Mouse (Mus musculus) testis, adult 2 months (tissue): ENCODE measurements around the gene Gm43191.

Source experiments
- CTCF ChIP-seq: fragments of 200-500 bp; IDR thresholded peaks from 2 replicates; pipeline ENCODE4 v1.5.1; 2012; ENCODE audit warnings: low read depth, mild to moderate bottlenecking, inconsistent platforms, low read length, moderate library complexity; ENCODE audit not compliant: control insufficient read depth, insufficient read depth, insufficient replicate concordance
- POLR2A ChIP-seq: fragments of 200-500 bp; IDR thresholded peaks from 2 replicates; pipeline ENCODE4 v1.6.1; 2012; ENCODE audit warnings: low read depth, mild to moderate bottlenecking, inconsistent platforms, low read length, moderate library complexity; ENCODE audit not compliant: control insufficient read depth

- no peak for TF ChIP-seq CTCF
- no peak for TF ChIP-seq POLR2A
Observed at GRCm38 (mm10) chr3:116631459-116631858, 49.6 kb downstream of the Gm43191 start.
